Mouse (Mus musculus) testis, adult 2 months (tissue): Measurements from ENCODE around the gene Gm20683. TPM values are rescaled to one million over a fixed set of nuclear protein-coding genes. Genes with fewer than 3 reads are reported as not detected.

Experiments
- H3K27ac ChIP-seq: fragments of 200-500 bp; 2 replicates; pipeline ENCODE4 v1.5.1; 2012; ENCODE audit warnings: low read depth, low read length; ENCODE audit not compliant: control insufficient read depth, insufficient read depth
- H3K27me3 ChIP-seq: fragments of 200-500 bp; 2 replicates; pipeline ENCODE4 v1.6.1; 2012; ENCODE audit warnings: mild to moderate bottlenecking, low read length, moderate library complexity; ENCODE audit not compliant: control insufficient read depth, insufficient read depth
- H3K36me3 ChIP-seq: fragments of 200-500 bp; 2 replicates; pipeline ENCODE4 v1.6.1; 2012; ENCODE audit warnings: mild to moderate bottlenecking, low read length; ENCODE audit not compliant: control insufficient read depth, insufficient read depth
- H3K4me1 ChIP-seq: fragments of 200-500 bp; 2 replicates; pipeline ENCODE4 v1.6.1; 2012; ENCODE audit warnings: low read length; ENCODE audit not compliant: control insufficient read depth, insufficient read depth
- H3K4me3 ChIP-seq: fragments of 200-500 bp; 2 replicates; pipeline ENCODE4 v1.5.1; 2012; ENCODE audit warnings: low read depth, mild to moderate bottlenecking, low read length, moderate library complexity, mixed read lengths; ENCODE audit not compliant: control insufficient read depth
- CTCF ChIP-seq: fragments of 200-500 bp; IDR thresholded peaks from 2 replicates; pipeline ENCODE4 v1.5.1; 2012; ENCODE audit warnings: low read depth, mild to moderate bottlenecking, inconsistent platforms, low read length, moderate library complexity; ENCODE audit not compliant: control insufficient read depth, insufficient read depth, insufficient replicate concordance
- POLR2A ChIP-seq: fragments of 200-500 bp; IDR thresholded peaks from 2 replicates; pipeline ENCODE4 v1.6.1; 2012; ENCODE audit warnings: low read depth, mild to moderate bottlenecking, inconsistent platforms, low read length, moderate library complexity; ENCODE audit not compliant: control insufficient read depth
- polyA plus RNA-seq: library from polyadenylated mRNA; depleted of rRNA; stranded (reverse); fragments of >200 nt; gene quantifications from 2 replicates; pipeline ENCODE4 v1.2.3, GENCODE M21; 2012

Gm20683 gene
- polyA plus RNA-seq, 1 experiment, result 9.0 TPM

DNA sequence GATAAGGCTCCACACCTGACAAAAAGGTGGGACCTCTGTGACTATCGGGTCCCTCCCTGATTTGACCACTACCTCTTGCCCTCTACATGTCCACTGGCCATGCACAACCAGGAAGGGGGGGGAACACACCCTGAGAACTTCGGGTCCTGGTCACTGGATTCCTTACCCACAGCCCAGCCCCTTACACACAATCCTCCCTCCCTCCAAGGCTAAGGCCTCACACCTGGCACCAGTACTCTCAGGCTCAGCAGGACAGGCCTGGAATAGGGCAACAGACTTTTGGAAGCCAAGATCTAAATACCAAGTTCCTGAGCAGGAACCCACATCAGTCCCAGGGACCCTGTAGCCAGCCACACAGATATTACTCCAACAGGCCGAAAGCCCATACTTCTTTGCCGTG, 2.7 kb downstream of the Gm20683 start:
- H3K27ac ChIP-seq, result no peak overlapping the region
- H3K27me3 ChIP-seq, result no peaks in the 10 kb centered on the region
- H3K4me1 ChIP-seq, result peaks cover 26% of the 10 kb centered on the region
- no peaks in the 10 kb centered on the region for H3K36me3 ChIP-seq
- TF ChIP-seq CTCF (no peak), POLR2A (no peak)
- H3K4me3 ChIP-seq, result no peak overlapping the region

DNA sequence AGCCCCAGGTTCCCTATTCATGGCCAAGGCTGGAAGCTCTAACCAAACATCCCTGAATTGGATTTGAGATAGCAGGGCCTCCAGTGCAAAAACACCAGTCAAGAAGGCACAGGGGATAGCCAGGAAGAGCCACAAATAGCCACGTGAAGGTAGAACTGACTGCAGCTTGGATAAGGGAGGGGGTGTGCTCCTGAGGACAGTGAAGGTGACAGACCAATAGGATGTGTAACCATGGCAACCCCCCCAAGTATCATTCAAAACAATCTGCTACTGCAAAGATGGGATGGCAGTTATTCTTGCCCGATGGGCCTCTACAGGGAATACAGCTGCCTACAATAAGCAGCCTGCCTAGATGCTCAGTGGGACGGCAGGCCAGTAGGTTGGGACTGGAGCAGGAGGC, 4.0 kb downstream of the Gm20683 start:
- Histone ChIP-seq H3K36me3 (no peaks in the 10 kb centered on the region), H3K4me1 (peaks cover 31% of the 10 kb centered on the region)

GRCm38 (mm10) chr17:25837076-25837410, 4.5 kb downstream of the Gm20683 start, which contains the start of gene Rhbdl1:
Rhbdl1 (minus strand) TSS chr17:25837295.
- Histone ChIP-seq H3K36me3 (no peaks in the 10 kb centered on the region), H3K27me3 (no peaks in the 10 kb centered on the region), H3K27ac (peak within 1 kb of the TSS; percentile 23), H3K4me3 (peak within 1 kb of the TSS; percentile 30), H3K4me1 (peaks cover 33% of the 10 kb centered on the region)
- TF ChIP-seq CTCF (no peak), POLR2A (no peak)

More for the DNA sequence above, 4.0 kb downstream of the Gm20683 start:
- Histone ChIP-seq H3K27ac (peak overlapping the region; percentile 23), H3K4me3 (no peak overlapping the region), H3K27me3 (no peaks in the 10 kb centered on the region)
- no peak for TF ChIP-seq POLR2A
- no peak for TF ChIP-seq CTCF

DNA sequence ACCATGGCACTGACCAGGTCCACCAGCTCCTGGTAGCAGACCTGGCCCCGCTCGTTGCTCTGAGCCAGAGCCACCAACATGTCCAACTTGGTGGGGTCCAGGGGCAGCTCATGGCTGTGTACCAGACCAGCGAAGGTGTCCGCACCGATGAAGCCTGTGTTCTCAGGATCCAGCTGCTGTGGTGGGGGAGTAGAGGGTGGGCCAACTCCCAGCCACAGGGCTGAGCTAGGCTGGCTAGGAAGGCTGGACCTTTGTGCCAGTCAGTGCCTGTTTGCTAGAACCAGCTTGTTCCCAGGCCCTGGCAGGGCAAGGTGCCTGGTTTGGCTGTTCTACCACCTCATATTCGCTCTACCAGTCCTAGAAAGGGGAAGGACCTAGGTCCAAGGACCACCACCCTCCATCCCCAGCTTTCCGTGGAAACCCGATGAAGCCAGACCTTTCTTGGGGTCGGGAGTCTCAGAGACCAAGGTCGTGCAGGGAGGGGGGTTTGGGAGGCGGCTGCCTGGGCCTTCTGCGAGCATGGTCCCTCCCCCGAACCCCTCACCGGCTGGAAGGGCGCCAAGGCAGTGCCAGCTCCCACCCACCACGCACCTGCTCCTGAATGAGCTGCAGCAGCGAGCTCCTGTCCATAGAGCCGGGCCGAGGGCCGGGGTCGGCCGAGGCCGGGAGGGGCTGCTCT, 5.0 kb downstream of the Gm20683 start:
- peak overlapping the region; percentile 30 for H3K4me3 ChIP-seq
- H3K27ac ChIP-seq, result peak overlapping the region; percentile 0
- peaks cover 38% of the 10 kb centered on the region for H3K4me1 ChIP-seq
- TF ChIP-seq CTCF (no peak), POLR2A (no peak)
- no peaks in the 10 kb centered on the region for H3K27me3 ChIP-seq
- no peaks in the 10 kb centered on the region for H3K36me3 ChIP-seq

DNA sequence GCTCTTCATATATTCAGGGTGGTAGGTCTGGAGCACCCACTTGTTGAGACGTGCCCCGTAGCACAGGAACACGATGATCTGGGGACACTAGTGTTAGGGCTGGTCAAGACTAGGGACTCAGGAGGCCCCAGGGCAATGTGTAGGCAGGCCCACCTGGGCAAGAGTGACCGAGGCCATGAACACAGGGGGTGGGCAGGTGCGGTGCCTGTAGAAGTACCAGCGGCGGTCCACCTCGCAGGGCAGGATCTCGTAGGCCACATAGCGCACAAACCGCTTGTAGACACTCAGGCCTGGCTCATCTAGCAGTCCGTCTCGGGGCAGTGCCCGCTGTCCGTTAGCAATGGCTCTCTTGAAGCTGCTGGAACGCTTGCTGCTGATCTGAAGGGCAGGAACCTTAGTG, 5.7 kb downstream of the Gm20683 start:
- Histone ChIP-seq H3K4me1 (peaks cover 40% of the 10 kb centered on the region), H3K27me3 (no peaks in the 10 kb centered on the region), H3K4me3 (no peak overlapping the region), H3K27ac (no peak overlapping the region), H3K36me3 (no peaks in the 10 kb centered on the region)
- TF ChIP-seq CTCF (no peak), POLR2A (peak; percentile 41; the same call in 1 of the 2 replicates)

GRCm38 (mm10) chr17:25835301-25835700, 6.3 kb downstream of the Gm20683 start:
- Histone ChIP-seq H3K27me3 (no peaks in the 10 kb centered on the region), H3K4me1 (peaks cover 40% of the 10 kb centered on the region), H3K27ac (no peak overlapping the region), H3K4me3 (no peak overlapping the region), H3K36me3 (no peaks in the 10 kb centered on the region)
- TF ChIP-seq CTCF, result no peak
- no peak for TF ChIP-seq POLR2A

- H3K4me1 ChIP-seq, result peaks cover 40% of the 10 kb centered on the region
- H3K27ac ChIP-seq, result no peak overlapping the region
These were observed 6.9 kb downstream of the Gm20683 start for GRCm38 (mm10) chr17:25834595-25835222.

More at GRCm38 (mm10) chr17:25834595-25835222, 6.9 kb downstream of the Gm20683 start:
- no peaks in the 10 kb centered on the region for H3K36me3 ChIP-seq
- H3K27me3 ChIP-seq, result no peaks in the 10 kb centered on the region
- no peak overlapping the region for H3K4me3 ChIP-seq
- no peak for TF ChIP-seq POLR2A
- no peak for TF ChIP-seq CTCF
